Mouse (Mus musculus) midbrain, embryonic 12.5 days (tissue): Measurements from ENCODE around the gene Poc1b. TPM values are rescaled to one million over a fixed set of nuclear protein-coding genes. Genes with fewer than 3 reads are reported as not detected.

Experiments used
- ATAC-seq: fragments of 200-750 bp; cut with Nextera tagmentation; 2 replicates; pipeline ENCODE4 v1.8.0; 2017; ENCODE audit warnings: low read depth, moderate TSS enrichment, moderate library complexity; ENCODE audit not compliant: low FRiP score
- H3K27ac ChIP-seq: fragments of 300-500 bp; sonication (generic); replicated peaks from 2 replicates; pipeline ENCODE4 v1.5.1; 2016; ENCODE audit warnings: mild to moderate bottlenecking
- H3K27me3 ChIP-seq: fragments of 300-500 bp; sonication (generic); 2 replicates; pipeline ENCODE4 v1.6.1; 2016; ENCODE audit warnings: mild to moderate bottlenecking
- H3K36me3 ChIP-seq: fragments of 300-500 bp; sonication (generic); 2 replicates; pipeline ENCODE4 v1.6.1; 2016
- H3K4me1 ChIP-seq: fragments of 300-500 bp; sonication (generic); 2 replicates; pipeline ENCODE4 v1.6.1; 2016
- H3K4me2 ChIP-seq: fragments of 300-500 bp; sonication (generic); replicated peaks from 2 replicates; pipeline ENCODE4 v1.6.1; 2016; ENCODE audit warnings: mild to moderate bottlenecking, moderate library complexity
- H3K4me3 ChIP-seq: fragments of 300-500 bp; sonication (generic); 2 replicates; pipeline ENCODE4 v1.5.1; 2016; ENCODE audit warnings: mild to moderate bottlenecking
- H3K9ac ChIP-seq: fragments of 300-500 bp; sonication (generic); replicated peaks from 2 replicates; pipeline ENCODE4 v1.6.1; 2016; ENCODE audit warnings: mild to moderate bottlenecking, moderate library complexity
- H3K9me3 ChIP-seq: fragments of 300-500 bp; sonication (generic); 2 replicates; pipeline ENCODE4 v1.6.1; 2016; ENCODE audit warnings: mild to moderate bottlenecking
- WGBS: fragments of 180-500 bp; shearing (Covaris S2); methylation state at CpG from one replicate; pipeline ENCODE4 v1.1.7; 2016; 5-methylcytosine and 5-hydroxymethylcytosine counted together
- polyA plus RNA-seq: library from polyadenylated mRNA; unstranded; fragments of >200 nt; fragmentation: Nextera tagmentation; extraction: Ambion mirVana; gene quantifications from 2 replicates; pipeline ENCODE4 v1.2.1, GENCODE M21; 2016

The Poc1b gene
- polyA plus RNA-seq, 1 experiment from 2014 or later, result 20.4 TPM

- peaks cover 28% of the 10 kb centered on the region for H3K4me1 ChIP-seq
- ATAC-seq, result no peak
Observed at GRCm38 (mm10) chr10:99200944-99201343, 94.1 kb downstream of the Poc1b start.

GRCm38 (mm10) chr10:99201786-99202185 lies 95.0 kb downstream of the Poc1b start:
- no peaks in the 10 kb centered on the region for H3K36me3 ChIP-seq
- no peaks in the 10 kb centered on the region for H3K9me3 ChIP-seq
- H3K4me1 ChIP-seq, result peaks cover 28% of the 10 kb centered on the region
- H3K9ac ChIP-seq, result no peak overlapping the region
- H3K27me3 ChIP-seq, result no peaks in the 10 kb centered on the region
- H3K4me3 ChIP-seq, result no peak overlapping the region
- no peak overlapping the region for H3K27ac ChIP-seq
- no peak overlapping the region for H3K4me2 ChIP-seq
- no peak for ATAC-seq
- WGBS, result 42% methylated on average over 1 of the region's 1 CpGs

More at GRCm38 (mm10) chr10:99200944-99201343, 94.1 kb downstream of the Poc1b start:
- Histone ChIP-seq H3K9me3 (no peaks in the 10 kb centered on the region), H3K36me3 (no peaks in the 10 kb centered on the region), H3K27ac (no peak overlapping the region), H3K4me3 (no peak overlapping the region), H3K27me3 (no peaks in the 10 kb centered on the region), H3K4me2 (no peak overlapping the region), H3K9ac (no peak overlapping the region)
- WGBS, result 82% methylated on average over 5 of the region's 5 CpGs

- Histone ChIP-seq H3K4me1 (peaks cover 24% of the 10 kb centered on the region), H3K27ac (no peak overlapping the region), H3K9me3 (no peaks in the 10 kb centered on the region), H3K4me2 (no peak overlapping the region), H3K36me3 (no peaks in the 10 kb centered on the region), H3K27me3 (no peaks in the 10 kb centered on the region), H3K4me3 (no peak overlapping the region), H3K9ac (no peak overlapping the region)
- WGBS, result 49% methylated on average over 8 of the region's 8 CpGs
- no peak for ATAC-seq
Observed at GRCm38 (mm10) chr10:99202363-99202762, 95.5 kb downstream of the Poc1b start.

GRCm38 (mm10) chr10:99203163-99203562 lies 96.3 kb downstream of the Poc1b start:
- peak overlapping the region; percentile 67 for H3K27ac ChIP-seq
- no peak for ATAC-seq
- H3K4me3 ChIP-seq, result peak overlapping the region; percentile 31
- 28% methylated on average over 5 of the region's 5 CpGs for WGBS
- H3K4me2 ChIP-seq, result peak overlapping the region; percentile 54
- H3K9ac ChIP-seq, result peak overlapping the region; percentile 44; the same call in 1 of the 2 replicates
- peaks cover 24% of the 10 kb centered on the region for H3K4me1 ChIP-seq
- no peaks in the 10 kb centered on the region for H3K27me3 ChIP-seq
- H3K36me3 ChIP-seq, result no peaks in the 10 kb centered on the region
- H3K9me3 ChIP-seq, result no peaks in the 10 kb centered on the region

GRCm38 (mm10) chr10:99203577-99204487 lies 97.0 kb downstream of the Poc1b start:
- Histone ChIP-seq H3K4me2 (peak overlapping the region; percentile 54), H3K9ac (peak overlapping the region; percentile 44), H3K4me3 (peak overlapping the region; percentile 31), H3K36me3 (no peaks in the 10 kb centered on the region), H3K9me3 (no peaks in the 10 kb centered on the region), H3K27me3 (no peaks in the 10 kb centered on the region), H3K4me1 (peaks cover 24% of the 10 kb centered on the region), H3K27ac (peak overlapping the region; percentile 67)
- under 1% methylated on average over 29 of the region's 29 CpGs for WGBS
- ATAC-seq, result peak; percentile 73

GRCm38 (mm10) chr10:99204553-99204952 lies 97.7 kb downstream of the Poc1b start:
- 1% methylated on average over 11 of the region's 11 CpGs for WGBS
- Histone ChIP-seq H3K4me3 (peak overlapping the region; percentile 31; the same call in 1 of the 2 replicates), H3K9me3 (no peaks in the 10 kb centered on the region), H3K4me2 (peak overlapping the region; percentile 54), H3K27ac (peak overlapping the region; percentile 67; the same call in 1 of the 2 replicates), H3K4me1 (peaks cover 24% of the 10 kb centered on the region), H3K27me3 (no peaks in the 10 kb centered on the region), H3K9ac (no peak overlapping the region), H3K36me3 (no peaks in the 10 kb centered on the region)
- 0 out of 2 replicates have a peak, but pooled peaks have one; percentile 16 for ATAC-seq

- no peak for ATAC-seq
- no peak overlapping the region for H3K27ac ChIP-seq
Observed at GRCm38 (mm10) chr10:99207121-99207520, 100.3 kb downstream of the Poc1b start.

GRCm38 (mm10) chr10:99209146-99209800 lies 102.4 kb downstream of the Poc1b start:
- no peak for ATAC-seq
- H3K4me3 ChIP-seq, result no peak overlapping the region
- H3K36me3 ChIP-seq, result no peaks in the 10 kb centered on the region
- 82% methylated on average over 13 of the region's 13 CpGs for WGBS
- H3K27ac ChIP-seq, result no peak overlapping the region
- H3K9me3 ChIP-seq, result no peaks in the 10 kb centered on the region
- H3K4me2 ChIP-seq, result no peak overlapping the region
- no peaks in the 10 kb centered on the region for H3K27me3 ChIP-seq
- H3K4me1 ChIP-seq, result peaks cover 5% of the 10 kb centered on the region
- H3K9ac ChIP-seq, result no peak overlapping the region

More at GRCm38 (mm10) chr10:99207121-99207520, 100.3 kb downstream of the Poc1b start:
- 44% methylated on average over 2 of the region's 2 CpGs for WGBS
- Histone ChIP-seq H3K36me3 (no peaks in the 10 kb centered on the region), H3K4me2 (no peak overlapping the region), H3K9ac (no peak overlapping the region), H3K4me1 (peaks cover 16% of the 10 kb centered on the region), H3K9me3 (no peaks in the 10 kb centered on the region), H3K4me3 (no peak overlapping the region), H3K27me3 (no peaks in the 10 kb centered on the region)

GRCm38 (mm10) chr10:99211021-99211420 lies 104.2 kb downstream of the Poc1b start:
- WGBS, result 94% methylated on average over 6 of the region's 6 CpGs
- H3K9ac ChIP-seq, result no peak overlapping the region
- no peak overlapping the region for H3K27ac ChIP-seq
- H3K4me3 ChIP-seq, result no peak overlapping the region
- no peaks in the 10 kb centered on the region for H3K27me3 ChIP-seq
- no peak overlapping the region for H3K4me2 ChIP-seq
- ATAC-seq, result no peak
- H3K9me3 ChIP-seq, result no peaks in the 10 kb centered on the region
- H3K36me3 ChIP-seq, result no peaks in the 10 kb centered on the region
- H3K4me1 ChIP-seq, result no peaks in the 10 kb centered on the region

- H3K9me3 ChIP-seq, result no peaks in the 10 kb centered on the region
- ATAC-seq, result no peak
- H3K4me3 ChIP-seq, result no peak overlapping the region
- H3K27me3 ChIP-seq, result no peaks in the 10 kb centered on the region
- no peak overlapping the region for H3K4me2 ChIP-seq
- H3K9ac ChIP-seq, result no peak overlapping the region
- H3K4me1 ChIP-seq, result no peaks in the 10 kb centered on the region
- no peaks in the 10 kb centered on the region for H3K36me3 ChIP-seq
- 92% methylated on average over 9 of the region's 9 CpGs for WGBS
- no peak overlapping the region for H3K27ac ChIP-seq
Observed at GRCm38 (mm10) chr10:99211503-99212265, 104.8 kb downstream of the Poc1b start.

- ATAC-seq, result no peak
- Histone ChIP-seq H3K4me1 (no peaks in the 10 kb centered on the region), H3K4me2 (no peak overlapping the region), H3K27ac (no peak overlapping the region), H3K9me3 (no peaks in the 10 kb centered on the region), H3K9ac (no peak overlapping the region), H3K27me3 (no peaks in the 10 kb centered on the region), H3K4me3 (no peak overlapping the region), H3K36me3 (no peaks in the 10 kb centered on the region)
- WGBS, result 91% methylated on average over 15 of the region's 15 CpGs
Observed at GRCm38 (mm10) chr10:99214421-99215299, 107.8 kb downstream of the Poc1b start.
